Mouse (Mus musculus): Measurements from ENCODE around the gene Limch1. TPM values are rescaled to one million over a fixed set of nuclear protein-coding genes. Genes with fewer than 3 reads are reported as not detected.
A peak's percentile ranks its signal among the peaks of the same experiment; 100 is the strongest.

The Limch1 gene
- total RNA-seq, 2 experiments from 2014 or later, result 110 to 125 TPM

GRCm38 (mm10) chr5:67095651-67096377, 350.2 kb downstream of the Limch1 start:
- no peak for DNase-seq (ENCODE audit: extremely low spot score in 1 of 2, low spot score in 1 of 2)

GRCm38 (mm10) chr5:67096378-67096771, 350.7 kb downstream of the Limch1 start:
- DNase-seq (ENCODE audit: extremely low spot score in 1 of 2, low spot score in 1 of 2), result no peak

GRCm38 (mm10) chr5:67097106-67098050, 351.8 kb downstream of the Limch1 start:
- no peak for DNase-seq (ENCODE audit: extremely low spot score in 1 of 2, low spot score in 1 of 2)

GRCm38 (mm10) chr5:67098051-67098732, 352.6 kb downstream of the Limch1 start:
- no peak for DNase-seq (ENCODE audit: extremely low spot score in 1 of 2, low spot score in 1 of 2)

- no peak for DNase-seq (ENCODE audit: extremely low spot score in 1 of 2, low spot score in 1 of 2)
Measured at GRCm38 (mm10) chr5:67098733-67099323, 353.2 kb downstream of the Limch1 start, which contains the start of gene Phox2b. TSS of gene Phox2b (minus strand) at chr5:67099301.

- DNase-seq (ENCODE audit: extremely low spot score in 1 of 2, low spot score in 1 of 2), result peak; percentile 24
Measured at GRCm38 (mm10) chr5:67099393-67100271, 354.0 kb downstream of the Limch1 start.

GRCm38 (mm10) chr5:67100564-67101394, 355.2 kb downstream of the Limch1 start:
- peak in 1 of 2 experiments; percentile 19 for DNase-seq (ENCODE audit: extremely low spot score in 1 of 2, low spot score in 1 of 2)

GRCm38 (mm10) chr5:67101395-67101760, 355.8 kb downstream of the Limch1 start:
- DNase-seq (ENCODE audit: extremely low spot score in 1 of 2, low spot score in 1 of 2), result no peak

- DNase-seq (ENCODE audit: extremely low spot score in 1 of 2, low spot score in 1 of 2), result no peak
Measured at GRCm38 (mm10) chr5:67101793-67102600, 356.4 kb downstream of the Limch1 start.

- no peak for DNase-seq (ENCODE audit: extremely low spot score in 1 of 2, low spot score in 1 of 2)
Measured at GRCm38 (mm10) chr5:67103016-67103415, 357.4 kb downstream of the Limch1 start.

- DNase-seq (ENCODE audit: extremely low spot score in 1 of 2, low spot score in 1 of 2), result no peak
Measured at GRCm38 (mm10) chr5:67106261-67106660, 360.6 kb downstream of the Limch1 start.

Small RNAs within 50 kb of the gene (microRNA-seq; reads per million reads assigned to microRNA genes)
- 0 reads per million in 2 experiments for gene Gm23841

Other genes with a start within 250 kb of the Limch1 start
- gene Apbb2, start 127.0 kb upstream of the Limch1 start, total RNA-seq (2021), result 10 to 100 TPM; 53.4 to 57.1 TPM
- gene Uchl1, start 69.7 kb upstream of the Limch1 start, total RNA-seq (2021), result 100 to 1,000 TPM; 783 to 964 TPM

Measured in layer of hippocampus, postnatal 25 days (tissue).